Mouse (Mus musculus) small intestine, adult 2 months (tissue): ENCODE results near the gene Rbms3.

Experiments used
- CTCF ChIP-seq: fragments of 200-500 bp; IDR thresholded peaks from 2 replicates; pipeline ENCODE4 v1.5.1; 2012; ENCODE audit warnings: low read depth, mild to moderate bottlenecking, control low read depth, inconsistent platforms, low read length, moderate library complexity, mixed read lengths; ENCODE audit not compliant: insufficient replicate concordance, insufficient read length; ENCODE audit errors: extremely low read depth
- POLR2A ChIP-seq: fragments of 200-500 bp; IDR thresholded peaks from 2 replicates; pipeline ENCODE4 v1.6.1; 2012; ENCODE audit warnings: low read depth, mild to moderate bottlenecking, control low read depth, inconsistent platforms, low read length, moderate library complexity

- TF ChIP-seq CTCF (no peak), POLR2A (no peak)
These were observed 235.8 kb downstream of the Rbms3 start for GRCm38 (mm10) chr9:117393626-117394525.
